Mouse (Mus musculus): ENCODE results near the gene Amacr.

The Amacr gene

GRCm38 (mm10) chr15:10953465-10953864 lies 28.1 kb upstream of the Amacr start:
- TF ChIP-seq NANOG (IDR thresholded peaks at IDR 0.05; ENCODE audit: borderline replicate concordance, low read length) (no peak), CTCF (conservative IDR thresholded peaks at IDR 0.05; ENCODE audit: low read length) (no peak), POU5F1 (IDR thresholded peaks at IDR 0.05; ENCODE audit: borderline replicate concordance, low read length) (no peak)
- Histone ChIP-seq H3K4me1 (replicated peaks; ENCODE audit: low read depth, low read length) (peaks cover 33% of the 10 kb centered on the region), H3K36me3 (ENCODE audit: insufficient read depth, low read length) (no peaks in the 10 kb centered on the region), H3K27me3 (ENCODE audit: insufficient read depth, low read length) (0 out of 2 replicates have a peak, but pooled peaks cover 5% of the 10 kb centered on the region), H3K4me3 (replicated peaks; ENCODE audit: low read length) (no peak overlapping the region), H3K9me3 (ENCODE audit: low read length) (no peaks in the 10 kb centered on the region)

- Histone ChIP-seq H3K36me3 (ENCODE audit: insufficient read depth, low read length) (no peaks in the 10 kb centered on the region), H3K4me1 (replicated peaks; ENCODE audit: low read depth, low read length) (peaks cover 33% of the 10 kb centered on the region), H3K4me3 (replicated peaks; ENCODE audit: low read length) (no peak overlapping the region), H3K9me3 (ENCODE audit: low read length) (no peaks in the 10 kb centered on the region), H3K27me3 (ENCODE audit: insufficient read depth, low read length) (0 out of 2 replicates have a peak, but pooled peaks cover 5% of the 10 kb centered on the region)
- TF ChIP-seq CTCF (conservative IDR thresholded peaks at IDR 0.05; ENCODE audit: low read length) = no peak
- TF ChIP-seq POU5F1 (IDR thresholded peaks at IDR 0.05; ENCODE audit: borderline replicate concordance, low read length) = no peak
These were observed 27.1 kb upstream of the Amacr start for GRCm38 (mm10) chr15:10954381-10955016.

GRCm38 (mm10) chr15:10955156-10955555 lies 26.4 kb upstream of the Amacr start:
- Histone ChIP-seq H3K27me3 (ENCODE audit: insufficient read depth, low read length) (0 out of 2 replicates have a peak, but pooled peaks cover 5% of the 10 kb centered on the region), H3K36me3 (ENCODE audit: insufficient read depth, low read length) (no peaks in the 10 kb centered on the region), H3K9me3 (ENCODE audit: low read length) (no peaks in the 10 kb centered on the region), H3K4me3 (replicated peaks; ENCODE audit: low read length) (no peak overlapping the region), H3K4me1 (replicated peaks; ENCODE audit: low read depth, low read length) (peaks cover 33% of the 10 kb centered on the region)
- TF ChIP-seq NANOG (IDR thresholded peaks at IDR 0.05; ENCODE audit: borderline replicate concordance, low read length) (no peak), CTCF (conservative IDR thresholded peaks at IDR 0.05; ENCODE audit: low read length) (no peak), POU5F1 (IDR thresholded peaks at IDR 0.05; ENCODE audit: borderline replicate concordance, low read length) (no peak)

- Histone ChIP-seq H3K4me3 (replicated peaks; ENCODE audit: low read length) (no peak overlapping the region), H3K36me3 (ENCODE audit: insufficient read depth, low read length) (no peaks in the 10 kb centered on the region), H3K4me1 (replicated peaks; ENCODE audit: low read depth, low read length) (peaks cover 20% of the 10 kb centered on the region), H3K9me3 (ENCODE audit: low read length) (no peaks in the 10 kb centered on the region), H3K27me3 (ENCODE audit: insufficient read depth, low read length) (0 out of 2 replicates have a peak, but pooled peaks cover 3% of the 10 kb centered on the region)
- TF ChIP-seq CTCF (conservative IDR thresholded peaks at IDR 0.05; ENCODE audit: low read length) (no peak), NANOG (IDR thresholded peaks at IDR 0.05; ENCODE audit: borderline replicate concordance, low read length) (no peak)
These were observed 24.9 kb upstream of the Amacr start for GRCm38 (mm10) chr15:10956706-10957105.

GRCm38 (mm10) chr15:10959277-10960026 lies 22.1 kb upstream of the Amacr start:
- Histone ChIP-seq H3K4me3 (replicated peaks; ENCODE audit: low read length) (no peak overlapping the region), H3K9me3 (ENCODE audit: low read length) (no peaks in the 10 kb centered on the region), H3K4me1 (replicated peaks; ENCODE audit: low read depth, low read length) (peaks cover 7% of the 10 kb centered on the region), H3K27me3 (ENCODE audit: insufficient read depth, low read length) (no peaks in the 10 kb centered on the region), H3K36me3 (ENCODE audit: insufficient read depth, low read length) (no peaks in the 10 kb centered on the region)
- no peak for TF ChIP-seq NANOG (IDR thresholded peaks at IDR 0.05; ENCODE audit: borderline replicate concordance, low read length)
- no peak for TF ChIP-seq POU5F1 (IDR thresholded peaks at IDR 0.05; ENCODE audit: borderline replicate concordance, low read length)
- TF ChIP-seq CTCF (conservative IDR thresholded peaks at IDR 0.05; ENCODE audit: low read length) = no peak

GRCm38 (mm10) chr15:10960267-10960666 lies 21.3 kb upstream of the Amacr start:
- no peaks in the 10 kb centered on the region for H3K27me3 ChIP-seq (ENCODE audit: insufficient read depth, low read length)
- TF ChIP-seq NANOG (IDR thresholded peaks at IDR 0.05; ENCODE audit: borderline replicate concordance, low read length) (no peak), POU5F1 (IDR thresholded peaks at IDR 0.05; ENCODE audit: borderline replicate concordance, low read length) (no peak), CTCF (conservative IDR thresholded peaks at IDR 0.05; ENCODE audit: low read length) (no peak)

GRCm38 (mm10) chr15:10962601-10963000 lies 19.0 kb upstream of the Amacr start:
- no peaks in the 10 kb centered on the region for H3K9me3 ChIP-seq (ENCODE audit: low read length)
- H3K4me3 ChIP-seq (replicated peaks; ENCODE audit: low read length) = no peak overlapping the region
- H3K36me3 ChIP-seq (ENCODE audit: insufficient read depth, low read length) = no peaks in the 10 kb centered on the region
- TF ChIP-seq NANOG (IDR thresholded peaks at IDR 0.05; ENCODE audit: borderline replicate concordance, low read length) (no peak), POU5F1 (IDR thresholded peaks at IDR 0.05; ENCODE audit: borderline replicate concordance, low read length) (no peak), CTCF (conservative IDR thresholded peaks at IDR 0.05; ENCODE audit: low read length) (no peak)
- no peaks in the 10 kb centered on the region for H3K4me1 ChIP-seq (replicated peaks; ENCODE audit: low read depth, low read length)
- no peaks in the 10 kb centered on the region for H3K27me3 ChIP-seq (ENCODE audit: insufficient read depth, low read length)

More at GRCm38 (mm10) chr15:10960267-10960666, 21.3 kb upstream of the Amacr start:
- Histone ChIP-seq H3K9me3 (ENCODE audit: low read length) (no peaks in the 10 kb centered on the region), H3K4me1 (replicated peaks; ENCODE audit: low read depth, low read length) (peaks cover 7% of the 10 kb centered on the region), H3K4me3 (replicated peaks; ENCODE audit: low read length) (no peak overlapping the region), H3K36me3 (ENCODE audit: insufficient read depth, low read length) (no peaks in the 10 kb centered on the region)

- no peak for TF ChIP-seq CTCF (conservative IDR thresholded peaks at IDR 0.05; ENCODE audit: low read length)
- TF ChIP-seq POU5F1 (IDR thresholded peaks at IDR 0.05; ENCODE audit: borderline replicate concordance, low read length) = no peak
- no peak for TF ChIP-seq NANOG (IDR thresholded peaks at IDR 0.05; ENCODE audit: borderline replicate concordance, low read length)
- Histone ChIP-seq H3K4me1 (replicated peaks; ENCODE audit: low read depth, low read length) (no peaks in the 10 kb centered on the region), H3K4me3 (replicated peaks; ENCODE audit: low read length) (no peak overlapping the region), H3K36me3 (ENCODE audit: insufficient read depth, low read length) (no peaks in the 10 kb centered on the region), H3K9me3 (ENCODE audit: low read length) (no peaks in the 10 kb centered on the region), H3K27me3 (ENCODE audit: insufficient read depth, low read length) (no peaks in the 10 kb centered on the region)
These were observed 12.1 kb upstream of the Amacr start for GRCm38 (mm10) chr15:10969439-10969838.

Measured in E14TG2a.4 (cell line).